Mouse (Mus musculus) heart, embryonic 14.5 days (tissue): Measurements from ENCODE around the gene Nomo1. TPM values are rescaled to one million over a fixed set of nuclear protein-coding genes. Genes with fewer than 3 reads are reported as not detected.

Experiments used
- ATAC-seq: fragments of 200-750 bp; cut with Nextera tagmentation; 2 replicates; pipeline ENCODE4 v1.8.0; 2017; ENCODE audit warnings: low read depth, moderate TSS enrichment; ENCODE audit not compliant: insufficient number of reproducible peaks, insufficient read depth, low FRiP score
- H3K27ac ChIP-seq, 2 experiments: fragments of 200-500 bp in 1 of 2; fragments of 300-500 bp in 1 of 2; sonication (generic) in 1 of 2; replicated peaks in 1 of 2; 2 replicates each; pipeline ENCODE4 v1.5.1; 2012 to 2014; ENCODE audit warnings: low read depth in 2 of 2, low read length in 2 of 2, control low read depth in 1 of 2, mild to moderate bottlenecking in 1 of 2, mixed read lengths in 1 of 2; ENCODE audit not compliant: control insufficient read depth in 1 of 2, insufficient read depth in 1 of 2
- H3K27me3 ChIP-seq: fragments of 300-500 bp; sonication (generic); 2 replicates; pipeline ENCODE4 v1.6.1; 2014; ENCODE audit warnings: mild to moderate bottlenecking, low read length, control low read depth; ENCODE audit not compliant: control insufficient read depth, insufficient read depth
- H3K36me3 ChIP-seq: fragments of 300-500 bp; sonication (generic); 2 replicates; pipeline ENCODE4 v1.6.1; 2014; ENCODE audit warnings: mild to moderate bottlenecking, control low read depth, low read length, mixed read lengths; ENCODE audit not compliant: control insufficient read depth, insufficient read depth
- H3K4me1 ChIP-seq, 2 experiments: fragments of 200-500 bp in 1 of 2; fragments of 300-500 bp in 1 of 2; sonication (generic) in 1 of 2; 2 replicates each; pipeline ENCODE4 v1.6.1; 2012 to 2014; ENCODE audit warnings: low read length in 2 of 2, control low read depth in 1 of 2, mixed read lengths in 1 of 2; ENCODE audit not compliant: control insufficient read depth in 2 of 2, insufficient read depth in 2 of 2
- H3K4me2 ChIP-seq: fragments of 300-500 bp; sonication (generic); 2 replicates; pipeline ENCODE4 v1.6.1; 2014; ENCODE audit warnings: mild to moderate bottlenecking, low read length
- H3K4me3 ChIP-seq, 2 experiments: fragments of 200-500 bp in 1 of 2; fragments of 300-500 bp in 1 of 2; sonication (generic) in 1 of 2; 2 replicates each; pipeline ENCODE4 v1.5.1; 2012 to 2014; ENCODE audit warnings: low read length in 2 of 2, mild to moderate bottlenecking in 2 of 2, control low read depth in 1 of 2, low read depth in 1 of 2, moderate library complexity in 1 of 2; ENCODE audit not compliant: control insufficient read depth in 1 of 2, insufficient read depth in 1 of 2
- H3K9ac ChIP-seq: fragments of 300-500 bp; sonication (generic); 2 replicates; pipeline ENCODE4 v1.6.1; 2014; ENCODE audit warnings: mild to moderate bottlenecking, low read length
- H3K9me3 ChIP-seq: fragments of 300-500 bp; sonication (generic); 2 replicates; pipeline ENCODE4 v1.6.1; 2016; ENCODE audit warnings: low read length, control low read depth; ENCODE audit not compliant: control insufficient read depth
- WGBS: fragments of 180-500 bp; shearing (Covaris S2); extraction: QIAGEN DNeasy Blood & Tissue Kit; methylation state at CpG from one replicate; pipeline ENCODE4 v1.1.7; 2014; 5-methylcytosine and 5-hydroxymethylcytosine counted together
- polyA plus RNA-seq: library from polyadenylated mRNA; unstranded; fragments of >200 nt; fragmentation: Nextera tagmentation; extraction: Ambion mirVana; gene quantifications from 2 replicates; pipeline ENCODE4 v1.2.1, GENCODE M21; 2014

Nomo1 gene
- polyA plus RNA-seq, 1 experiment from 2014 or later: 20.3 TPM

- Histone ChIP-seq H3K9me3 (no peaks in the 10 kb centered on the region), H3K4me2 (no peak overlapping the region), H3K27ac (no peak overlapping the region), H3K9ac (no peak overlapping the region), H3K27me3 (0 out of 2 replicates have a peak, but pooled peaks cover 2% of the 10 kb centered on the region), H3K36me3 (no peaks in the 10 kb centered on the region), H3K4me1 (peaks cover 20 to 30% of the 10 kb centered on the region in 2 experiments), H3K4me3 (no peak overlapping the region)
- 75% methylated on average over 7 of the region's 7 CpGs for WGBS
- no peak for ATAC-seq
Observed at GRCm38 (mm10) chr7:46128196-46128595, 94.7 kb downstream of the Nomo1 start.

GRCm38 (mm10) chr7:46129463-46130179, 96.1 kb downstream of the Nomo1 start:
- no peak overlapping the region for H3K9ac ChIP-seq
- H3K4me1 ChIP-seq: peaks cover 31 to 36% of the 10 kb centered on the region in 2 experiments
- H3K9me3 ChIP-seq: no peaks in the 10 kb centered on the region
- no peak overlapping the region for H3K27ac ChIP-seq
- ATAC-seq: no peak
- no peaks in the 10 kb centered on the region for H3K27me3 ChIP-seq
- H3K4me2 ChIP-seq: no peak overlapping the region
- WGBS: 49% methylated on average over 7 of the region's 7 CpGs
- no peaks in the 10 kb centered on the region for H3K36me3 ChIP-seq
- no peak overlapping the region for H3K4me3 ChIP-seq

- Histone ChIP-seq H3K4me3 (no peak overlapping the region), H3K4me2 (no peak overlapping the region), H3K27ac (no peak overlapping the region), H3K36me3 (no peaks in the 10 kb centered on the region), H3K9ac (no peak overlapping the region), H3K9me3 (no peaks in the 10 kb centered on the region), H3K4me1 (peaks cover 22 to 26% of the 10 kb centered on the region in 2 experiments), H3K27me3 (no peaks in the 10 kb centered on the region)
- ATAC-seq: no peak
- WGBS: 57% methylated on average over 7 of the region's 7 CpGs
Observed at GRCm38 (mm10) chr7:46130723-46131122, 97.2 kb downstream of the Nomo1 start.

- Histone ChIP-seq H3K9ac (no peak overlapping the region), H3K4me3 (no peak overlapping the region), H3K4me2 (no peak overlapping the region), H3K27me3 (no peaks in the 10 kb centered on the region), H3K27ac (no peak overlapping the region), H3K36me3 (no peaks in the 10 kb centered on the region), H3K4me1 (peaks cover 22 to 23% of the 10 kb centered on the region in 2 experiments), H3K9me3 (no peaks in the 10 kb centered on the region)
- ATAC-seq: no peak
- 31% methylated on average over 3 of the region's 3 CpGs for WGBS
Observed at GRCm38 (mm10) chr7:46131266-46131665, 97.8 kb downstream of the Nomo1 start.

GRCm38 (mm10) chr7:46131806-46132205, 98.3 kb downstream of the Nomo1 start:
- no peaks in the 10 kb centered on the region for H3K27me3 ChIP-seq

GRCm38 (mm10) chr7:46132229-46132628, 98.7 kb downstream of the Nomo1 start:
- Histone ChIP-seq H3K9ac (no peak overlapping the region), H3K27me3 (no peaks in the 10 kb centered on the region), H3K27ac (no peak overlapping the region), H3K9me3 (no peaks in the 10 kb centered on the region), H3K4me1 (peaks cover 22 to 23% of the 10 kb centered on the region in 2 experiments), H3K36me3 (no peaks in the 10 kb centered on the region), H3K4me2 (no peak overlapping the region), H3K4me3 (no peak overlapping the region)
- ATAC-seq: no peak
- WGBS: 74% methylated on average over 12 of the region's 12 CpGs

More at GRCm38 (mm10) chr7:46131806-46132205, 98.3 kb downstream of the Nomo1 start:
- WGBS: 53% methylated on average over 8 of the region's 8 CpGs
- no peak overlapping the region for H3K9ac ChIP-seq
- H3K4me3 ChIP-seq: no peak overlapping the region
- H3K36me3 ChIP-seq: no peaks in the 10 kb centered on the region
- ATAC-seq: no peak
- H3K27ac ChIP-seq: no peak overlapping the region
- peaks cover 22 to 23% of the 10 kb centered on the region in 2 experiments for H3K4me1 ChIP-seq
- H3K4me2 ChIP-seq: no peak overlapping the region
- no peaks in the 10 kb centered on the region for H3K9me3 ChIP-seq
